Mouse (Mus musculus) CH12.LX (cell line): ENCODE measurements around the gene Gm15217.

Experiments
- CTCF ChIP-seq, 2 experiments: IDR thresholded peaks in 1 of 2; conservative IDR thresholded peaks in 1 of 2; 2 replicates each; pipeline ENCODE4 v1.5.1; 2011 to 2012; ENCODE audit warnings: low read depth in 2 of 2, low read length in 2 of 2, improper control_type of control experiment in 1 of 2, inconsistent platforms in 1 of 2, mild to moderate bottlenecking in 1 of 2, moderate library complexity in 1 of 2
- EP300 ChIP-seq: IDR thresholded peaks from 2 replicates; pipeline ENCODE4 v1.6.1; 2011; ENCODE audit warnings: low read length, improper control_type of control experiment
- MYC ChIP-seq: IDR thresholded peaks from 2 replicates; pipeline ENCODE4 v1.6.1; 2011; ENCODE audit warnings: low read depth, mild to moderate bottlenecking, improper control_type of control experiment, low read length
- POLR2A ChIP-seq: IDR thresholded peaks from 2 replicates; pipeline ENCODE4 v1.6.1; 2011; ENCODE audit warnings: low read depth, mild to moderate bottlenecking, improper control_type of control experiment, low read length
- SMC3 ChIP-seq: IDR thresholded peaks from 2 replicates; pipeline ENCODE4 v1.6.1; 2011; ENCODE audit warnings: low read depth, low read length, improper control_type of control experiment

DNA sequence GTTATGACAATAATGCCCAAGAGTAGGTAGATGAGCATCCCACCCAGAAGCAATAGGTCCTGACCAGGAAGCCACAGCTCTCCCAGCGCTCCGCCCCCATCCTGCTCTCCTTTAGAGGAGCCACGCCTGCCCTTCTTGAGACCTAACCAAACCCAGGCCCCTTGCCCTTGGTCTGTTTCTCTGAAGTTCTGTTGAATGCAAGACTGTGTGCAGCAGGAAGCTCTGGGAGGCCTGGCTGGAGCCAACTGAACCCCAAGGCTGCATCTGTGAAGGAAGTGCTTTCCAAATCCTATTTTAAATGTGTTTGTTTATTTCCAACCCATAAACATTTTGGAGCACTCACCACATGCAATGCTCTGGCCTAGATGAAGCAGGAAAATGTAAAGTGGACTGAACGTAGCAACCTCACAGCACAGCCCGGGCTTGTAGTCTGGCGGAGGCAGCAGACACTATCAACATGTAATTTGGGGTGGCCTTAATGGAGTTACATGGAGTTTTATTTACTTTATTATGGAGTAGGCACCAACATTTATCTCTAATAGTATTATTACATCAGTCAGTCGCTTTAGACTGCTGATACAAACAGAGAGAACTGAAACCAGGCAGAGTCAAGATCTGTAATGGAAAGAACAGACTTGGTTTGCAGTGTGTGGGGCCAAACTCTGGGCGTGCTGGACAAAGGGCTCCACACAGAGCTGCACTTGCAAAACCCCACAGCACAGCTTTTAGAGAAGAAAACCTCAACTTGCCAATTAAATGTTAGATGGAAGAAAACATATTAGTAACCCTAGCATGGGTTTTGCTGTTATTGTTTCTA, 45.6 kb upstream of the Gm15217 start:
- TF ChIP-seq CTCF (conservative IDR thresholded peaks at IDR 0.05 in 1 of 2, IDR thresholded peaks at IDR 0.05 in 1 of 2; ENCODE audit: low read depth in 2 of 2, low read length in 2 of 2) (no peak), EP300 (peak; percentile 59; the same call in 1 of the 2 replicates), POLR2A (no peak), SMC3 (no peak), MYC (no peak)
